Mouse (Mus musculus): ENCODE measurements at regions not wholly inside any gene's neighbourhood (a gene's known extent, or its start where the extent isn't known, plus 50 kb on each side); places are given as distances from the start of the nearest gene placed in this dataset.

DNA sequence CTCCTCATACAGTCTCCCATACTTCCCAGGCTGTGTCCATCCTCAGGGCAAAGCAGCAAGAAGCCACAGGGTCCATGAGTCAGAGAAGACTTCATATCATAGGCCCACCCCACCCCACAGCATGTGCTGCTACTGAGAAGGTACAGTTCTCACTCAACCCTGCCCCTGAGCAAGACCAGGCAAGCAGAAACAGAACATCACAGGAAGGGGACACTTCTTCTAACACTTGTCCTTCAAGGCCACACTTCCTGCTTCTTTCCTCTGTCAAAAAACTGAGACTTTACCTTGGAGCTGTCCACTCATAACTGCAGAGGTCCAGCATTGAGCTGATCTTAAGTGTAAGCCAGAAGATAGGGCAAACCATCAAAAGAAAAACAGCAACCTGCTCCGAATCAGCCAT, 166.6 kb downstream of the Usp46 start:
- TF ChIP-seq CTCF (IDR thresholded peaks at IDR 0.05): no peak
- TF ChIP-seq EP300 (IDR thresholded peaks at IDR 0.05; ENCODE audit: insufficient read depth, low read depth, low read length): no peak

All from heart, adult 2 months (tissue).